Mouse (Mus musculus) layer of hippocampus, postnatal 14 days (tissue): ENCODE data around the gene Cyp21a1. TPM values are rescaled to one million over a fixed set of nuclear protein-coding genes. Genes with fewer than 3 reads are reported as not detected.
"Not testable (repeated sequence)": the region's sequence is repeated elsewhere in the genome, so short reads cannot be mapped to it uniquely, and the experiment has no call there.

ENCODE experiments used
- DNase-seq, 2 experiments: peaks; one replicate each; pipeline ENCODE4 v3.0.0; 2021 to 2022; ENCODE audit warnings: low spot score in 2 of 2, mixed read lengths in 1 of 2
- microRNA-seq, 2 experiments: library from miRNA; unstranded; fragments of <30 nt; microRNA quantifications; one replicate each; pipeline ENCODE4 v1.2.0; 2021
- total RNA-seq, 2 experiments: library from RNA; stranded (reverse); gene quantifications; 2 replicates each; pipeline ENCODE4 v1.2.3; 2021

Gene Cyp21a1
- total RNA-seq, 2 experiments from 2014 or later, result not detected

GRCm38 (mm10) chr17:34804871-34805562, 656 bp upstream of the Cyp21a1 start:
- DNase-seq, result no peak

DNA sequence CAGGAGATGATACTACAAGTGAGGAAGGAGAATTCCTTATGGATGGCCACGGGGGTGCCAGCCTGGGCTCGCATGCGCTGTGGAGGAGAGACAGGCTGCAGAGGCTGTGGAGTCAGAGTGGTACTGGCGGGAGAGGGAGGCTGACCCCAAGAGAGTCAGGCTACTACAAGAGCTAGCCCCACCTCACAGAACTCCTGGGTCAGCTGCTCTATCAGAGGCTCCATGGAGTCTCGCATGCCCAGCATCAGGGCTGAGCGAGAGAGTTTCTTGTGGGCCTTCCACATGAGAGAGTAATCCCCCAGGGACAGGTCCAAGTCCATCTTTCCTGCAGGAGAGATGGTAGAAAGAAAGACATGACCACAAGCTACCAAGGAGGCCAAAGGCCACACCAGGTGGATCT, 994 bp downstream of the Cyp21a1 start:
- DNase-seq, result not testable (repeated sequence)

- DNase-seq, result not testable (repeated sequence)
These were observed 1.6 kb downstream of the Cyp21a1 start for GRCm38 (mm10) chr17:34802756-34803155.

GRCm38 (mm10) chr17:34800781-34801305, 3.5 kb downstream of the Cyp21a1 start:
- not testable (repeated sequence) for DNase-seq

DNA sequence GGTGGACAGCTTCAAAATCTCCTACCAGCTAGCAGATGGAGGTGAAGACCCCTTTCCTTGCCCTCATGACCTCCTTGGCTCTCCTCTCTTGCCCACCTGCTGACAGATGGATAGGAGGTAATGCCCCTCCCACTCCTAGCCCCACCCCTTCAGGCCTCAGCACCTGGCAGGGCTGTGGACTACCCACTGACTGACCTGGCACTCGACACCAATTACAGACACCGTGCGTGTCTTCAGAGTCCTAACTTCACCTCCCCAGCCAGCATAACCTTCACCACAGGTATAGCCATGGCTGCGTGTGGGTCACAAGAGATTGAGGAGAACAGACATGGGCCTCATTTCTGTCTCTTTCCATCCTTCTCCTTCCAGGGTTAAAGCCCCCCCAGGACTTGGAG, 4.8 kb downstream of the Cyp21a1 start:
- DNase-seq, result no peak

DNA sequence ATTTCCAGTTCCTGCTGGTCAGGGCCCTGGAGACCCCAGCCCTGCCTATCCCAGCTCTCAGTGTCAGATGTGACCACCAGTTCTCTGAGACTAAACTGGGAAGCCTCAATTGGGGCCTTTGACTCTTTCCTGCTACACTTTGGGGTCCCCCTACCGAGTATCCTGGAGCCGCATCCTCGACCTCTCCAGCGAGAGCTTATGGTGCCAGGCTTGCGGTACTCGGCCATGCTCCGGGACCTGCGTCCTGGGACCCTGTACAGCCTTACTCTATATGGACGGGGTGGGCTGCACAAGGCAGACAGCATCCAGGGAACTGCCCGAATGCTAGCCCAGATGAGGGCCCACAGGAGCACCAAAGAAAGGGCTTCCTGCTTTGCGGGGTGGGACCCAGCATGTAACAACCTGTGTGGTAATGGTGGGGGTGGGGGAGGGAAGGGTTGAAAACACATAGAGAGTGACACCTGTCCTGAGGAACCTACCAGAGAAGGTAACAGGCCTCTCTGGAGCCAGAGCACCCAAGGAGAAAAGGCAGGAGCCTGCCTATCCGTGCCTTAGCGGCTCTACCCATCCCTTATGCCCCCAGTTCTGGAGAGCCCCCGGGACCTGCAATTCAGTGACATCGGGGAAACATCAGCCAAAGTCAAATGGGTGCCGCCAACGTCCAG, 5.4 kb downstream of the Cyp21a1 start:
- no peak for DNase-seq

DNA sequence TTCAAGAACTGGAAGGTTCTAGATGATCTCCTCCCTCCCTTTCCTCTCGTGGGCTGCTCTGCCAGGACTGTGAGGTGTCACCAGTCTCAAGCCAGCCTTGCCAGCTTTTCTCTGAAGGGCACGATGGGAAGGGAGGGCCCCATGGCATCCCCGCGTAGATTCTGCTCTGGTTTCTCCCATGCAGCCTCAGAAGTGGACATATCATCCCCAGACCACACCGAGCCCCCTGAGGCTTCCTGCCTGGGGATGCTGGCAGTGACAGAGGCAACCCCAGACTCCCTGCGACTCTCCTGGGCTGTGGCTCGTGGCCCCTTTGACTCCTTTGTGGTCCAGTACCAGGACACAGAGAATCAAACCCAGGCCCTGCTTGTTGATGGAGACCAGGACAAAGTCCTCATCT, 6.3 kb downstream of the Cyp21a1 start:
- not testable (repeated sequence) for DNase-seq

GRCm38 (mm10) chr17:34797211-34797995, 7.0 kb downstream of the Cyp21a1 start:
- not testable (repeated sequence) for DNase-seq

- no peak for DNase-seq
These were observed 7.8 kb downstream of the Cyp21a1 start for GRCm38 (mm10) chr17:34796311-34797140.

GRCm38 (mm10) chr17:34795633-34796032, 8.7 kb downstream of the Cyp21a1 start:
- peak; percentile 13 to 31 for DNase-seq

- DNase-seq, result no peak
These were observed 9.3 kb downstream of the Cyp21a1 start for GRCm38 (mm10) chr17:34795016-34795415.

GRCm38 (mm10) chr17:34777680-34778325, 26.6 kb downstream of the Cyp21a1 start:
- peak; percentile 35 to 70 for DNase-seq

DNA sequence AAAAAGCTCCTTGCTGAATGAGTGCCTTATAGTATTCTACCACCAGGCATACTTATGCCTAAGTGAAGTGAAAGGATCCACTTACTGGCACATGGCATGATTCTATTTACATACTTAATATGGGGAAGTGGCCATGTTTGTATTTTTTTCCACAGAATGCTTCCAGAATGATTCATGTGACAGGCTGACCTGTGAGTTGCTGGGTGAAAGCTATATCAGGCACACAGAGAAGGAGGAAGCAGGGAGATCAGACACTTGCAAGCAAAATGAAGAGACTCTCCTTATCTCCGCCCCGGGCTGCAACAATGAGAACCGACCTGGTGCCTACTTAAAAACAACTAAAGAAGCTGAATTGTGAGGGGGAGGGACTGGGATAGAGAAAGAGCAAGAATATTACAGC, 42.9 kb downstream of the Cyp21a1 start:
- DNase-seq, result no peak

Small RNAs within 50 kb of the gene (microRNA-seq; reads per million reads assigned to microRNA genes)
- gene Gm27471 (0 reads per million in 2 experiments), gene Mir6970 (4.5 to 5.2 reads per million in 2 experiments), gene Mir6971 (2.8 to 4.5 reads per million in 2 experiments)

Other genes with a start within 250 kb of the Cyp21a1 start
- 10 to 100 TPM; 12.8 to 16.7 TPM for gene Notch4, start 240.3 kb downstream of the Cyp21a1 start, total RNA-seq
- 1 to 10 TPM; 3.1 to 3.5 TPM for gene Gpsm3, start 214.8 kb downstream of the Cyp21a1 start, total RNA-seq
- 10 to 100 TPM; 43.5 to 52.7 TPM for gene Pbx2, start 213.3 kb downstream of the Cyp21a1 start, total RNA-seq
- gene Ager, start 206.7 kb downstream of the Cyp21a1 start, total RNA-seq, result 1 to 10 TPM; 1.2 to 1.5 TPM
- 10 to 100 TPM; 85.7 to 92.9 TPM for gene Rnf5, start 200.9 kb downstream of the Cyp21a1 start, total RNA-seq
- gene Agpat1, start 200.3 kb downstream of the Cyp21a1 start, total RNA-seq, result 100 to 1,000 TPM; 156 to 167 TPM
- gene Egfl8, start 188.6 kb downstream of the Cyp21a1 start, total RNA-seq, result 1 to 10 TPM; 4.3 to 8.7 TPM
- 10 to 100 TPM; 36.6 to 42.2 TPM for gene Ppt2, start 176.1 kb downstream of the Cyp21a1 start, total RNA-seq
- 100 to 1,000 TPM; 248 to 266 TPM for gene Prrt1, start 175.0 kb downstream of the Cyp21a1 start, total RNA-seq
- gene Fkbpl, start 159.8 kb downstream of the Cyp21a1 start, total RNA-seq, result 10 to 100 TPM; 16.0 to 17.1 TPM
- gene Atf6b, start 157.4 kb downstream of the Cyp21a1 start, total RNA-seq, result 10 to 100 TPM; 80.0 to 81.9 TPM
- gene Tnxb, start 134.0 kb downstream of the Cyp21a1 start, total RNA-seq, result 1 to 10 TPM; 4.6 to 5.4 TPM
- 10 to 100 TPM; 11.6 to 14.0 TPM for gene C4b, start 60.7 kb downstream of the Cyp21a1 start, total RNA-seq
- 10 to 100 TPM; 59.6 to 62.9 TPM for gene Stk19, start 32.4 kb upstream of the Cyp21a1 start, total RNA-seq
- gene Dxo, start 32.5 kb upstream of the Cyp21a1 start, total RNA-seq, result 10 to 100 TPM; 35.9 to 39.3 TPM
- gene Skiv2l, start 45.6 kb upstream of the Cyp21a1 start, total RNA-seq, result 10 to 100 TPM; 70.8 to 76.4 TPM
- 10 to 100 TPM; 29.6 to 30.9 TPM for gene Nelfe, start 45.8 kb upstream of the Cyp21a1 start, total RNA-seq
- gene Cfb, start 58.0 kb upstream of the Cyp21a1 start, total RNA-seq, result under 1 TPM in 1 of 2 experiments, not detected in 1; 0.23 TPM
- 1 to 10 TPM; 6.4 to 8.1 TPM for gene Zbtb12, start 74.9 kb upstream of the Cyp21a1 start, total RNA-seq
- gene Gm20547, start 77.5 kb upstream of the Cyp21a1 start, total RNA-seq, result not detected
- gene C2, start 93.7 kb upstream of the Cyp21a1 start, total RNA-seq, result 1 to 10 TPM; 2.0 to 3.7 TPM
- gene Ehmt2, start 93.9 kb upstream of the Cyp21a1 start, total RNA-seq, result 100 to 1,000 TPM; 168 to 173 TPM
- gene Slc44a4, start 109.9 kb upstream of the Cyp21a1 start, total RNA-seq, result under 1 TPM; 0.18 to 0.38 TPM
- gene Neu1, start 126.7 kb upstream of the Cyp21a1 start, total RNA-seq, result 10 to 100 TPM; 31.9 to 32.9 TPM
- gene Hspa1b, start 154.7 kb upstream of the Cyp21a1 start, total RNA-seq, result 10 to 100 TPM; 12.5 TPM
- not detected for gene Gm20481, start 165.4 kb upstream of the Cyp21a1 start, total RNA-seq
- gene Hspa1a, start 167.6 kb upstream of the Cyp21a1 start, total RNA-seq, result 10 to 100 TPM; 12.4 to 13.1 TPM
- gene Hspa1l, start 168.1 kb upstream of the Cyp21a1 start, total RNA-seq, result under 1 TPM; 0.38 to 0.44 TPM
- 10 to 100 TPM; 19.4 to 25.0 TPM for gene Lsm2, start 177.3 kb upstream of the Cyp21a1 start, total RNA-seq
- gene Vars, start 196.4 kb upstream of the Cyp21a1 start, total RNA-seq, result 10 to 100 TPM; 52.9 to 55.9 TPM
- gene Vwa7, start 212.0 kb upstream of the Cyp21a1 start, total RNA-seq, result under 1 TPM; 0.14 to 0.21 TPM
- 1 to 10 TPM; 1.8 to 2.6 TPM for gene Sapcd1, start 223.5 kb upstream of the Cyp21a1 start, total RNA-seq
- 1 to 10 TPM in 1 of 2 experiments, under 1 TPM in 1; 0.79 to 1.9 TPM for gene Msh5, start 242.2 kb upstream of the Cyp21a1 start, total RNA-seq
- 10 to 100 TPM; 11.7 to 14.8 TPM for gene Clic1, start 245.4 kb upstream of the Cyp21a1 start, total RNA-seq